In genomic region chr15:77817417-77817816, GRCm38 (mm10) we compare ENCODE assay signal across 8 mouse cellular contexts. TPM values are rescaled to one million over a fixed set of nuclear protein-coding genes. Genes with fewer than 3 reads are reported as not detected.
DNase-seq lines count a peak whose midpoint lies in the region; ATAC-seq lines count a peak whose summit lies in the region.

No protein-coding gene starts in this region.

- H3K27me3 ChIP-seq in heart, embryonic 13.5 days (replicated peaks): no peaks in the 10 kb centered on the region
- no peaks in the 10 kb centered on the region for H3K27me3 ChIP-seq in midbrain, embryonic 16.5 days (ENCODE audit: control insufficient read depth, insufficient read depth, low read depth, low read length)
- no peaks in the 10 kb centered on the region for H3K27me3 ChIP-seq in midbrain, embryonic 15.5 days (replicated peaks)
- no peaks in the 10 kb centered on the region for H3K27me3 ChIP-seq in stomach, embryonic 14.5 days (ENCODE audit: control insufficient read depth, insufficient read depth, low read length)

- no peak for DNase-seq in heart, adult 8-10 months (ENCODE audit: low spot score)
- no peak for DNase-seq in MN1 (ENCODE audit: low spot score)
- DNase-seq in layer of hippocampus, postnatal 10 days (ENCODE audit: low spot score in 2 of 2): no peak

- H3K9me3 ChIP-seq in heart, embryonic 13.5 days: no peaks in the 10 kb centered on the region
- H3K9me3 ChIP-seq in midbrain, embryonic 16.5 days (replicated peaks; ENCODE audit: control insufficient read depth, low read length, poor library complexity, severe bottlenecking): no peaks in the 10 kb centered on the region
- no peaks in the 10 kb centered on the region for H3K9me3 ChIP-seq in midbrain, embryonic 15.5 days
- no peaks in the 10 kb centered on the region for H3K9me3 ChIP-seq in stomach, embryonic 14.5 days (ENCODE audit: control insufficient read depth, low read depth, low read length)

- H3K4me1 ChIP-seq in heart, embryonic 13.5 days: peaks cover 100% of the 10 kb centered on the region
- H3K4me1 ChIP-seq in midbrain, embryonic 16.5 days (ENCODE audit: control insufficient read depth, insufficient read depth, low read length): peaks cover 25% of the 10 kb centered on the region
- H3K4me1 ChIP-seq in midbrain, embryonic 15.5 days: peaks cover 22% of the 10 kb centered on the region
- H3K4me1 ChIP-seq in stomach, embryonic 14.5 days (ENCODE audit: control insufficient read depth, insufficient read depth, low read length): peaks cover 74% of the 10 kb centered on the region

- peaks cover 9% of the 10 kb centered on the region for H3K36me3 ChIP-seq in heart, embryonic 13.5 days
- no peaks in the 10 kb centered on the region for H3K36me3 ChIP-seq in midbrain, embryonic 16.5 days (ENCODE audit: control insufficient read depth, insufficient read depth, low read length)
- no peaks in the 10 kb centered on the region; the same call in 1 of the 2 replicates for H3K36me3 ChIP-seq in midbrain, embryonic 15.5 days (replicated peaks)
- peaks cover 8% of the 10 kb centered on the region; the same call in 1 of the 2 replicates for H3K36me3 ChIP-seq in stomach, embryonic 14.5 days (ENCODE audit: control insufficient read depth, insufficient read depth, low read length)

- 57% methylated on average over 7 of the region's 7 CpGs for WGBS in heart, embryonic 13.5 days
- 60% methylated on average over 7 of the region's 7 CpGs for WGBS in midbrain, embryonic 16.5 days
- WGBS in midbrain, embryonic 15.5 days: 59% methylated on average over 7 of the region's 7 CpGs
- WGBS in stomach, embryonic 14.5 days: 58% methylated on average over 7 of the region's 7 CpGs

- H3K27ac ChIP-seq in heart, embryonic 13.5 days (replicated peaks): peak overlapping the region; percentile 75
- peak overlapping the region; percentile 24; the same call in 1 of the 2 replicates for H3K27ac ChIP-seq in midbrain, embryonic 16.5 days (ENCODE audit: low read length)
- H3K27ac ChIP-seq in midbrain, embryonic 15.5 days: no peak overlapping the region; the same call in 1 of the 2 replicates
- peak overlapping the region; percentile 41; the same call in 1 of the 2 replicates for H3K27ac ChIP-seq in stomach, embryonic 14.5 days (ENCODE audit: low read length)

- H3K4me3 ChIP-seq in heart, embryonic 13.5 days: no peak overlapping the region
- no peak overlapping the region for H3K4me3 ChIP-seq in midbrain, embryonic 16.5 days (ENCODE audit: low read depth, low read length)
- H3K4me3 ChIP-seq in midbrain, embryonic 15.5 days: no peak overlapping the region
- no peak overlapping the region for H3K4me3 ChIP-seq in stomach, embryonic 14.5 days (ENCODE audit: low read depth, low read length)

- peak overlapping the region; percentile 6; the same call in 1 of the 2 replicates for H3K4me2 ChIP-seq in heart, embryonic 13.5 days
- no peak overlapping the region for H3K4me2 ChIP-seq in midbrain, embryonic 16.5 days (ENCODE audit: low read length)
- H3K4me2 ChIP-seq in midbrain, embryonic 15.5 days: no peak overlapping the region
- H3K4me2 ChIP-seq in stomach, embryonic 14.5 days (replicated peaks; ENCODE audit: low read depth, low read length): no peak overlapping the region

- no peak for ATAC-seq in heart, embryonic 13.5 days (ENCODE audit: extremely low read depth, insufficient number of reproducible peaks, low FRiP score, low TSS enrichment)
- ATAC-seq in midbrain, embryonic 16.5 days: no peak
- no peak for ATAC-seq in midbrain, embryonic 15.5 days (replicated peaks)
- 0 out of 2 replicates have a peak, but pooled peaks have one; percentile 10 for ATAC-seq in granulocyte monocyte progenitor cell, adult 5-6 weeks (replicated peaks; ENCODE audit: poor library complexity, severe bottlenecking)
- no peak for ATAC-seq in stomach, embryonic 14.5 days (ENCODE audit: insufficient number of reproducible peaks, insufficient read depth, low FRiP score, low read depth)

- peak overlapping the region; percentile 74 for H3K9ac ChIP-seq in heart, embryonic 13.5 days
- no peak overlapping the region for H3K9ac ChIP-seq in midbrain, embryonic 16.5 days (ENCODE audit: low read depth, low read length)
- no peak overlapping the region for H3K9ac ChIP-seq in midbrain, embryonic 15.5 days
- no peak overlapping the region for H3K9ac ChIP-seq in stomach, embryonic 14.5 days (replicated peaks; ENCODE audit: low read depth, low read length)

RNA-seq across cellular contexts. Expression of gene Myh9, which starts 24.6 kb away (rescaled TPM):
- 24.8 and 25.0 TPM in 2 replicates for polyA plus RNA-seq in heart, embryonic 13.5 days (2015; fragmentation: Nextera tagmentation; extraction: Ambion mirVana)
- total RNA-seq in heart, adult 8-10 months (2022): 100 to 1,000 TPM in 1 of 4 experiments, 10 to 100 TPM in 3; 72.5 to 127 (median 97.2) TPM
- polyA plus RNA-seq in midbrain, embryonic 16.5 days (2015; fragmentation: Nextera tagmentation; extraction: Ambion mirVana): 9.5 and 11.2 TPM in 2 replicates
- 11.9 and 14.2 TPM in 2 replicates for polyA plus RNA-seq in midbrain, embryonic 15.5 days (2015; fragmentation: Nextera tagmentation; extraction: Ambion mirVana)
- total RNA-seq in granulocyte monocyte progenitor cell, adult 5-6 weeks (2014; fragmentation: Nextera tagmentation): 199 and 315 TPM in 2 replicates
- 285 and 305 TPM in 2 replicates for total RNA-seq in granulocyte monocyte progenitor cell, adult 5-6 weeks (2017)
- polyA plus RNA-seq in stomach, embryonic 14.5 days (2014; fragmentation: Nextera tagmentation; extraction: Ambion mirVana): 75.4 and 77.1 TPM in 2 replicates
- total RNA-seq in layer of hippocampus, postnatal 10 days (2021): 10 to 100 TPM; 65.2 to 75.2 TPM
